Mouse (Mus musculus) erythroblast, embryonic 14.5 days (primary cell): Measurements from ENCODE around the gene E130208F15Rik.

Source experiments
- GATA1 ChIP-seq: IDR thresholded peaks from 2 replicates; pipeline ENCODE4 v1.6.1; 2012; ENCODE audit warnings: low read length, inconsistent platforms, mixed read lengths
- TAL1 ChIP-seq: IDR thresholded peaks from 3 replicates; pipeline ENCODE4 v1.6.1; 2012; ENCODE audit warnings: low read length, inconsistent platforms, mixed read lengths

- TF ChIP-seq GATA1: no peak
- TF ChIP-seq TAL1: no peak
Observed at GRCm38 (mm10) chr7:30334563-30334962, 13.0 kb downstream of the E130208F15Rik start.
